Mouse (Mus musculus) small intestine, adult 2 months (tissue): ENCODE data around the gene Spo11.

ENCODE experiments used
- CTCF ChIP-seq: fragments of 200-500 bp; IDR thresholded peaks from 2 replicates; pipeline ENCODE4 v1.5.1; 2012; ENCODE audit warnings: low read depth, mild to moderate bottlenecking, control low read depth, inconsistent platforms, low read length, moderate library complexity, mixed read lengths; ENCODE audit not compliant: insufficient replicate concordance, insufficient read length; ENCODE audit errors: extremely low read depth
- POLR2A ChIP-seq: fragments of 200-500 bp; IDR thresholded peaks from 2 replicates; pipeline ENCODE4 v1.6.1; 2012; ENCODE audit warnings: low read depth, mild to moderate bottlenecking, control low read depth, inconsistent platforms, low read length, moderate library complexity

GRCm38 (mm10) chr2:173041893-173042292 lies 64.4 kb downstream of the Spo11 start:
- TF ChIP-seq CTCF = no peak
- TF ChIP-seq POLR2A = no peak
